Mouse (Mus musculus) ovary, adult 18-20 months (tissue): ENCODE results near the gene Lrrc61.

Experiments
- DNase-seq: peaks from one replicate; pipeline ENCODE4 v3.0.0; 2022; ENCODE audit warnings: low spot score, mixed read lengths

The Lrrc61 gene

DNA sequence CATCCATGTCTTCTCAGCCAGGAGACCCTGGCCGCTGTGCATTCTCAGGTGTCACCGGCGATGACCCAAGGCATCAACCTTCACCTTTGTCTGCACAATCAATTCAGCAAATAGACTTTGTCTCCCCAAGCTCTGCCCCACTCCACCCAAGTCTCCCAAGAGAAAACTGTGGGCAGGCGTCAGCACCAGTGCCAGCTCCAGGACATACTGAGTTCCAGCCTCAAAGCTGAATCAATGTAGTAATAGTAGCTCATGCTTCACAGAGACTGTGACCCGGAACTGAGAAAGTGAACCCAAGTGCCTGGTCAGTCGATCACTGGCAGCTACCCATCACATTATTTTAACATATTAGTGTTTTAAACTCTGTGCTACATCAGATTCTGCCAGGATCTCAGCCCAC lies 6.3 kb upstream of the Lrrc61 start:
- no peak for DNase-seq

DNA sequence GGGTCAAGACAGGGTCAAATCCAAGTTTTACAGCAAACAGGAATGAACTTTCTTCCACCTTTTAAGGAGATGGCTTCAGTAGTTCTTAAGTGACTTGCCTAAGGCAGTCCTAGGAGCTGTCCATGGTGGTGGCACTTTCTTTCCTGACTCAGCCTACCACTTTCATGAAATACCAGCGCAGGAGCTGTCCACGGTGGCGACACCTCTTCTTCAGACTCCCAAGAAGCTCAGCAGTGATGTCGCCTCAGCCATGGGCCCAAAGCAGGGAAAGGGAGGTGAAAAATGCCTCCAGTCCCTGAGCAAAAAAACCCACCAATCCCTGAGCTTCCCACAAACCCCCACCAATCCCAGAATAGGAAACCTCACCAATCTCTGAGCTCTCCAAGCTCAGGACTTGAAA lies 1.7 kb upstream of the Lrrc61 start:
- no peak for DNase-seq

DNA sequence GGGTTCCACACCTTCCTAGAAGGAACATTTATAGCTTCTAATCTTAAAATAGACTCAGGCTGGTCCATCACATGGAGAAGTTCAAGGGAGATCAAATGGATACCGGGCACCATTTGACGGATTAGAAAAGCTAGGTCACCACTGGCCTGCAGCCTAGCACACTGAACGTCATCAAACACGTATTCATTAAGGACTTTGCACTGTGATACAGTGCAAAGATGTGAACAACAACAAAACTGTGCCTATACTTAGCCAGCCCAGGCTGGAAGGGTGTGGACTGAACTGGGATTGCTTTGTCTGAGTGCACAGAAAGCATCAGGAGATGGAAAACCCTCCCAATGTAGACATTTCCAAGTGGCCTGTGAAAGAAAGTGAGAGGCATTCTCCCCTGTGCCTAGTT lies 777 bp upstream of the Lrrc61 start:
- DNase-seq = no peak

DNA sequence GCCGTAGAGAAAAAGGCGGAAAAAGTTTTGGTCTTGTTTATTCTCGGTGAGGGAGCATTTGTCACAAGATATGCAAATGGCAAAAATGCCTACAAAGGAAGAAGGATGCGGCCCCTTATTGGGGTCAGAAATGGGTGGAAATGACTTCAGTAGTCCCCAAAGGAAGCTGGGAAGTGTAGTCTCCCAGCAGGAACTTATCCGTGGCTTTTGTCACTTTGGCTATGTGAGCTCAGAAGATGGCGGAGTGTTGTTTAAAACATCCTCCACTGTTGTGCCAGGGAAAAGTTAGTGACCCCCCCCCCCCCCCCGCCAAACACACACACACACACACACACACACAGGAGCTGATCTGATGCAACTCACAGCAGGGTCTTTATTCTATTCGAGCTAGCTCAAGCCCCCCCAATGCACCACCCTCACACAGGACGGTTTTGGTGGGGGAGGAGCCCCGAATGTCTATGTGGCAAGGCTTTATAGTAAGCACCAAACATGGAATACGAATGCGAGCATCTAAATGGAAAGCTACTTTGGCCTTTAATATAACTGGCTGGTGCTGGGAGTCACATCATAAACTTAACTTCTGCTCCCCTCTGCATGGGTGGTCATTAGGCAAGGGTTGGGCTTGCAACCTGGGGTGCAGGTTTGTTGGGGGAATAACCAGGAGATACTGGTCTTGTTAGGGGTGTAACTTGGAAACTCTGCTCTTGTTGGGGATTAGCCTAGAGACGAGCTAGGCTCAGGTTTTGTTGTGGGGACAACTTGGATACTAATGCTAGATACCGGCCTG lies 701 bp downstream of the Lrrc61 start:
- DNase-seq = no peak

DNA sequence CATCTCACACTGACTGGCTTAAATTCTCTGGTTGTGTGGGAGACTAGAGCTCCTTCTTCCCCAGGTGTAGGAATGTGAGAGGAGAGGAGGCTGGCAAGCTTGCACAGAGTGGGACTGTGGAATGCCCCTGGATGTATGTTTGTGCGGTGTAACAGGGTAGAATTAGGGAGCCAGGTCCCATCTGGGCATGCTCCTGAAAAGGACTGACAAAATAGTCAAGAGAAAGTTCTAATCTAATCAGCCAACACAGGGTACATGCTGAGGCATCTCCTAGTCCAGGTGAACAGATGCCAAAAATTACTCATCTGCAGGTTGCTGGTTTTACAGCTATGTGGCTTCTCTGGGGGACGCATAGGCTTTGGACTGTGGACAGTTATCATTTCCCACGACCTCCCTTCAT lies 1.4 kb downstream of the Lrrc61 start:
- no peak for DNase-seq

DNA sequence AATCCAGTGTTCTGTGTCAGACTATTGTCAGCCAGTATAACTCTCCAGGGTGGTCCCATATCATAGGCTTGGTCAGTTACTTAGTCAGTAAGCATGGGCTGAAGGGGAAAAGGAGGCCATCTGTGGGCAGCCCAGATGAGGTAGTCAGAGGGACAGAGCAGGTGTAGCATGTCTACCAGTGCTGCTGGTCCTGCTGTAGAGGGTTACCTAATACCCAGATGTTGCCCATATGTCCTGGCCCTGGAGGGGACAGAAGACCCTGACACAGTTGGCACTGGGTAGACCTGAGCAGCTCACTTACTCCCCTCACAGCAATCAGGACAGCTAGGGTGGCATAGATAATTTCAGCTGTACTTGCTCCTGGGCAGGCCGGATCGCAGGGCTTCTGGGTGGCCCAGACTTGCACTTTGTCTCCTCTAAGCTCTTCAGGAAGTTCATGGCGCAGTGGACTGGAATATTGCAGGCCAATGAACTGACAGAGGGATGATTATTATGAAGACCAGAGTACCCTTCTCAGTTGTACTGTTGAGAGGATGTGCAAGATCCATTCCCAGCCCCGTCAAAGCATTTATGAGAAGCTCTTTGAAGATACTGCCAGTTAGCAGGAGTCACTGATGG lies 11.2 kb downstream of the Lrrc61 start:
- DNase-seq = no peak

DNA sequence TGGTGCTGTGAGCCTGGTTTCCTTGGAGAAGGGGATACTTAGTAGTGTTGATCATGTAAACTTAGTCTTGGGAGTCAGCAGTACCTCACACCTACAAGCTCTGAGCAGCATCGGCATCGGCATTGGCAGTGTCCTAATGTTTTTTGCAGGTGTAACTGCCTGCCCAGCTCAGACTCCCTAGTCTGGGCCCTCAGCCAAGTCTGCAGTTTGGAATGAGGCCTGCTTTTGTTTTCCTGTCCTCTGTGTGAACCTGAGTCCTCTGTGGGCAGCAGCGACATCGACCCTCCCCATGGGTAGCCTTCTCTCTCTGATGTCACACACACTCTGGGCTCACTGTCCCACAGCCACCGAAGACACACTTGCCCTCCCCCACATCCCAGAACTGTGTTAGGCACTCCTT lies 11.7 kb downstream of the Lrrc61 start:
- peak; percentile 50 for DNase-seq

DNA sequence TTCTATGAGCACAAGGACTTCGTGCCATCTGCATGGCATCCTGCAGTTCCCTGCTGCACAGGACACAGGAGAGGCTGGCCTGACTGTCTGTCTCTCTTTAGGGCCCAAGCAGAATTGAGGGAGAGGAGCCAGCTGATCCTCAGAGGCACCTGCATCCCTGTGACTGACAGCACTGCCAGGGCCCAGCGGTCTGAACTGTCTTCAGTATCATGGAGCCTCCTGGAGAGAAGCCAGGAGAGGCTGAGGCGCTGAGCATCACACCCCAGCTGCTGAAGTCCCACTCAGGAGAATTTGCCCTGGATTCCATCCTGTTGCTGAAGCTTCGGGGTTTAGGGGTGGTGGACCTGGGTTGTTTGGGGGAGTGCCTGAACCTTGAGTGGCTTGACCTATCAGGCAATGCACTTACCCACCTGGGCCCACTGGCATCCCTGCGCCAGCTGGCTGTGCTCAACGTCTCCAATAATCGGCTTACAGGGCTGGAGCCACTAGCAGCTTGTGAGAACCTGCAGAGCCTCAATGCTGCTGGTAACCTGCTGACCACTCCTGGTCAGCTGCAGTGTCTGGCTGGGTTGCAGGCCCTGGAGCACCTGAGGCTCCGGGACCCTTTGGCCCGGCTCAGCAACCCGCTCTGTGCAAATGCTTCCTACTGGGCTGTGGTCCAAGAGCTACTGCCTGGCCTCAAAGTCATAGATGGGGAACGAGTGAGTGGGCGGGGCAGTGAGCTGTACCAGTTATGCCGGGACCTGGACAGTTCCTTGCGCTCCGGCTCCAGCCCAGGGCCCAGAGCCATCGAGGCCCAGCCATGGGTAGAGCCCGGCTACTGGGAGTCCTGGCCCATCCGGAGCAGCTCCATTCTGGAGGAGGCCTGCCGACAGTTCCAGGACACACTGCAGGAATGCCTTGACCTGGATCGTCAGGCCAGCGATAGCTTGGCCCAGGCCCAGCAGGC lies 13.7 kb downstream of the Lrrc61 start:
- peak; percentile 52 for DNase-seq

DNA sequence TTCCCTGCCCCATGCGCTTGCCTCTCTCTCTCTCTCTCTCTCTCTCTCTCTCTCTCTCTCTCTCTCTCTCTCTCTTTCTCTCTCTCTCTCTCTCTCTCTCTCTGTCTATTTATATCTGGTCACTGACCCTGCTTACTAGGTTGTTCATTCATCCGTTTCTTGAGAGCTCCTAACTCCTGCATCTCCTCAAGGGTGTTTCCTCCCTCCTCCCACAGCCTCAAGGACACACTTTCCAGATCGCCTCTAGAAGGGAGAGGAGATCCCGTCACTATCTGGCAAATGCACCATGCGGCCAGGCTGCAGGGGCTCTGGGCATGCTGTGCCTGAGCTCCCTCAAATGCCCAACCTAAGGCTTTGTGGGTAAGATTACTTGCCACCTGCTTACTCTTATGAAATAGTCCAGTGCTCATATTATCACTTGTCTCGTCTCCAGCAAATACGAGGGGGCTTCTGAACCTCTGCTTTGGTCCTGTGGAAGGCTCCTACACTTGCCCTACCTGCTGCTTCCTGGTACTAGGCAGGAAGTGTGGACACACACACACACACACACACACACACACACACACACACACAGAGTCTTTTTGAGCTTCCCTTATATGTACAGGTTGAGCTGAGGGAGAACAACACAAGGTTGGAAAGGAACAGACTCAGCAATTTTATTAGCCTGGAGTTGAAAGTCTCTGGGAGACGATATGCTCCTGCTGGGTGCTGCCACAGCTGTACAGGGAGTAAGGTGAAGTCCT lies 14.6 kb downstream of the Lrrc61 start:
- no peak for DNase-seq

DNA sequence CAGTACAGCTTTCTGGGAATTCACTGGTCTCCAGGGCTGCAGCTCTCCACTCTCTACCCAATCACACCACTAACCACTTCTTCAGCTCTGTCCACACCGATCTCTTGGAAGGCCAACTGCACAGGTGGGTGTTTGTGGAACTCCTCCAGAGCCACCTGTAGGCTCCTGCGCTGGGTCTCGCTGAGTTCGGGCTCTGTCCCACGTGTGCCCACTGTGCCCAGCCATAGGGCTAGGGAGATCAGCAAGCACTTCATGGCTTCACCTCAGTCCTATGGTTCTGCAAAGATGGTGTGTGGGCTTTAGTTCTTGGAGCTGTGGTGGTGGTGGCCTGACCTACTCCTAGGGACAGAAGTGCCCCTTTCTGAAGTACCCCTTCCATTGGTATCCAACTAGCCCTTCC lies 17.4 kb downstream of the Lrrc61 start:
- DNase-seq = no peak

DNA sequence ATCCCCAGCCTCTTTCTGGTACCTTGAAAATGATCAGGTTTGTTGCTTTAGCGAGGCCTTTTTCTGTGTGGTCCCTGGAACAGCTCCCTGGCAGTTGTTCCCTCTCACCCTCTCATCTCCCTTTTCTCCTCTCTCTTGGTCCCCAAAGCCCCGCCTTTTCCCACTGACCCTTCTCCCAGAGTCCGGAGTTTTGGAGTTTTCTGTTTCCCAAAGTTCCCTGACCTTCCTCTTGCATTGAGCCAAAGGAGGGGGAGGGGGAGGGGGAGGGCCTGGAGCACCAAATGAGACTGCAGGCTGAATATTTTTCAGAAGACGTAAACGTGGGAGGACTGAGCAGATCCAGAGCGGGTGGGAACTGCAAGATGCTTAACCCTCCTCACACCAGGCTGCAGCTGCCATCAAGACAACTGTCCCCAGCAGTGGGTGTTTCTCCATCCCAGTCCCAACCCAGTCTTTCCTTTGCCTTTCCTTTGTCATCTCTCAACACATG lies 18.0 kb downstream of the Lrrc61 start, which contains the start of gene Rarres2:
Gene Rarres2 (minus strand): TSS at position 218 of the 490 bp plus-strand sequence.
- DNase-seq = peak; percentile 62

DNA sequence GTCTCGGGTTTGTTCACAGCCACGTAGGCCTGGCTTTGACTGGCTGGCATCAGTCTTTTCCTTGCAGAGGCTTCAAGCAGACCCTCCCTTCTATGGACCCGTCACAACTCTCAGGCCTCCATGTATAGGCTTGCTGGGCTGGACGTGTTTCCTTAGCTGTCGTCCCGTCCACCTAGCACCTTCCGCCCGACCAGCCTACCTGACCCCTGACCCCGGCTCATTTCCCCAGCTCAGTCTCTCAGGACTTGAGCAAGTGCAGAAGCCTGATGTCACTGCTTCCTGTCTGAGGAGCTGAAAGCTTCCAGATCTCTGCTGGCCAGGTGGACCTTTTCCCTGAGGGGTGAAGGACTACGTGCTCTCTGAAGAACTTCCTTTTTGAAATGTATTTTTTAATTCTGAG lies 18.7 kb downstream of the Lrrc61 start:
- no peak for DNase-seq

DNA sequence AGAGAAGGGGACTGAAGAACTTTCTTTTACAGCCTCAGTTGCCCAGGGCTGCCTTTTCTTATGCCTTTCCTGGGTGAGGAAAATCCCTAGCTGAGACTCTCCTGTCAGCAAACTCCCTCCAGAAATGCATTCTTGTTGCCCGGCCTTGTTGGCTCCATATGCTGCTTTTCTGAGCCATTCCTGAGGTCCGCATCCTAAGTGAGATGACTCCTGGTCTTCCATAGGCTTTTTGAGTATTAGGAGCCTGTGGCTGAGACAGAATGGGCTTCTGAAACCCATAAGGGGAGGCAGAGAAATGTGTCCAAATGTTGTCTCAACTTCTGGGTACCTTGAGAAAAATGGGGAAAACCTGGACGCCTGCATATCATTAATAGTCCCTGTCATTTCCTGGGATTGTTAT lies 19.4 kb downstream of the Lrrc61 start:
- DNase-seq = no peak

DNA sequence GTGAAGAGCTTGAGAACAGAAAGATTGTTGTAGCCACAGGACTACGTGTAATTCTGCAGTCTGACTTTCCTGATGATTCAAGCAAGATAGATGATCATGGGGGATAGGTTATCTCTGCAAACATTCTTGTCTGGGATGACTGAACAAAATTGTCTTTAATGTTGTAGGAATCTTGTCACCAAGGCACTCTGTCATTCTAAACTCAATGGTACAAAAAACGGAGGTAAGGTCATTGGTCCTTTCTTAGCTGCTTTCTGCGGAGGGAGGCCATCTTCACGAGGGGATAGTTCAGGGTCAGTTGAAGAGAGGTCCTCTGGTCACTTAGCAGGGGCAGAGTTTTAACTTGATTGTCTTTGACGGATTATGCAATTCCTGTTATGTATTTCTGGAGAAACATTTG lies 24.1 kb downstream of the Lrrc61 start:
- no peak for DNase-seq

DNA sequence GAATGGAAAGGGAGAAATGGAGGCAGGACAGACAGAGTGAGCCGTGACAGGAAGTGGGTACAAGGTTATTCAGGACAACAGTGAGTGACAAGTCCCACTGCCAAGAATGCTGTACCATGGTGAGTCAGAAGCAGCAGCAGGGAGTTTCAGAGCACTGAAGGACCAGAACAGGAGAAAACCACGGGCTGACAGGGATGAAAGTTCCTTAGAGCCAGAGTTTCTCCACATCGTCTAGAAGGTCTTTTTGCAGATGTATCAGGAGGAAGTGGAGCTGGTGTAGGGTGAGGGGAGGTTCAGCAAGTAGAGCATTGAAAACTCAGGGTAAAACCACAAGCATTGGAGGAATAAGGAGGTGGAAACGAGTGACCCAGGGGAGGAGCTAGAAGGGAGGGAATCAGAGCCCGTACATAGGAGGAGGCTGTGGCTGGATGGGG lies 24.6 kb downstream of the Lrrc61 start:
- no peak for DNase-seq

DNA sequence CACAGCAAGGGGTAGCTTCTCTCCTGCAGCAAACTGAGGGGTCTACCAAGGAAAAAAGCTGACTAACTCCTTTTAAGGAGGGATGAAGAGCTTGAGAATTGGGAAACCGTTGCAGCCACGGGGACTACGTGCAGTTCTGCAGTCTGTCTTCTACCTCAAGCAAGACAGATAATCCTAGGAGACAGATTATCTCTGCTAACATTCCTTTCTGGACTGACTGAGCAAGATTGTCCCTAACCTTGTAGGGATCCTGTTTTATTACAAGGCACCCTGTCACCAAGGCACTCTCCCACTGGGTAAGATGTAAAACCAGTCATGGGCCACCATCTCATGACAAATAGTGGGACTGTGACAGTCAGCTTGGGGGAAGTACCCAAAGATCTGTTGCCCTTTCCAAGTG lies 26.7 kb downstream of the Lrrc61 start:
- no peak for DNase-seq

DNA sequence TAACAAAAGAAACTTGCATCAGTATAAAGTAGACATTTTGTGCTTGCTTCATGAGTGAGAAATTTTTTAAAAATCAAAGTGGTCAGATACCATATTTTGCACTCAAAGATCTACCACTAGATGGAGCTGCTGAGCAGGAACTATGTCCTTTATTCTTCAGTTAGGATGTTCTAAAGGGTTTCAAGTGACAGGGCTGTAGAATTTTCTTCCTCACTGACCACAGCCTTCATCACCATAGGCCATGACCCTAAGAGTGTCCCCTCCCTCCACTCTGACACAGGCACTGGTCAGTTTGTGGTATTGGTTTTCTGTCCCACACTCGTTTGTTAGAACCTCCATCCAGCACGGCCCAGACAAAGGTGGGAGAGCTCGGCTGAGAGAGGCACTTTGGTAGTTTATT lies 27.4 kb downstream of the Lrrc61 start:
- no peak for DNase-seq

DNA sequence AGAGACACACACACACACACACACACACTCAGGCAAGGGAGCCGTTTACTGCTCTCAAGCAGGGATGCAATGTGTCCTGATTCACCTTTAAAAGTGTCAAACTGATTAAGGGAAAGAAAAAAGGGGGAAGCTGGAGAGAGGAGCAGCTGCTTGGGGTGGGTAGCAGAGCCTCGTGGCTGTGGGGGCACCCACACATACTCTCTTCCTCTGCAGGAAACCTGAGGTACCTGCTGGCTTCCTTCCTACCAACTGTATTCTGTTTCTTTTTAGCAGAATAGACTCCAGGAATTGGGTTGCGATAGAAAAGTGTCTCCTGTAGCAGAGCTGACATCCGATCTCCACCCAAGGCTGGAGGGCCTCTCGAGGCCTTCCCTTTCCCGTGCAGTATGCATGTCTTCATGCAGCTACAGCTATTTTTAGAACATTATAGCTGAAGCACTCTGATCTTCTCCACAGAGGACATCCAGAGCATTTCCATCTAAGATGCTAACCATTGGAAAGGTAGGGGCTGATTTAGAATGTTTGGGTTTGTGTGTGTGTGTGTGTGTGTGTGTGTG lies 34.7 kb downstream of the Lrrc61 start, which contains the start of gene Gm45021:
Gene Gm45021 (plus strand): TSS at position 417 of the 557 bp plus-strand sequence.
- no peak for DNase-seq

DNA sequence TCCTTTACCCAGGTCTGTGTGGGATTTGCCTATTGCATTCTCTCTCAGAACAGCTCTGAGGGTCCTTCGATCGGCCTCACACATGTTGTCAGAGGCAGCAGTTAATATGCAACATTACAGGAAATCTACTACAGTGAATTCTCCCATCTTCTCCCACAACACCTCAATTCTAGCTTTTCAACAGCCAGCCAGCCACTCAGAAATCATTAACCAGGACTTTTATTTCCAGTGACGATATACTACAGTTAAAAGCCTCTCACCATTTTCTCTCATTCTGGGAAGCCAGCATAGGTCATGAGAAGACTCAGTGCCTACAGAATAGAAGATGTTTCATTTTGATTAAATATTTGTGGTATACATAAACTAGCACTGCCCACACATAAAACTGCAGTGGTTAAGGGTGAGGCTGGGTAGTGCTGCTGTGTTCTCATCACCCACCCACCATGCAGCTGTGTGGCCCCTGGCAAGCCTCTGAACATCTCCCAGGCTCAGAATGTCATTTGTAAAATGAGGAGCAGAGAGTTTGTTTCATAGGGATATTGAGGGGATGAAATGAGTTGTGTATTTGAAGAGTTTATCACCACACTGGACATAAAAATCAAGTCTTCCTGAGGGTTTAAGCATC lies 36.7 kb downstream of the Lrrc61 start:
- no peak for DNase-seq

DNA sequence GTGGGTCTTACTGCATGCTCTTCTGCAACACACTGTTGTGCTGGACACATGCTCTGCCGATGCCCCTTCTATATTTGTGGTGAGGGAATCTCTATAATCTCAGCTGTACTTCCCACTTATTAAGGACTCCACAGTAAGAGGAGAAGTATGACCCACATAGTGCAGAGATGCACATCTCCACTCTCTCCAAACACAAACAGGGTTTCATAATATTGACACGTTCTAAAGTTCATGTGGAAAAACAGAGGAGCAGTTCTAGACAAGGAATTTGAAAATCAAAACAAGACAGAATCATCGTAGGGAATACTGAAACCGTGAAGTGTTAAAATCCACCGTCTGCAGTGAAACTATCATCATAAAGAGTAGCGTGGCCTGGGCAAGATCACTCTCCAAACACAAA lies 37.3 kb downstream of the Lrrc61 start:
- no peak for DNase-seq
